Mouse (Mus musculus) gastrocnemius, postnatal 10 days (tissue): ENCODE data around the gene Nbl1. TPM values are rescaled to one million over a fixed set of nuclear protein-coding genes. Genes with fewer than 3 reads are reported as not detected.
A peak's percentile ranks its signal among the peaks of the same experiment; 100 is the strongest.

Source experiments
- DNase-seq: peaks from one replicate; pipeline ENCODE4 v3.0.0; 2021; ENCODE audit warnings: mixed read lengths
- long read RNA-seq, 2 experiments: library from polyadenylated mRNA; stranded (forward); transcript quantifications; one replicate each; pipeline ENCODE4 v2.0.0; 2021
- total RNA-seq, 2 experiments: library from RNA; stranded (reverse); gene quantifications; 2 replicates each; pipeline ENCODE4 v1.2.3; 2021

The Nbl1 gene
- total RNA-seq, result 10 to 100 TPM; 51.0 to 51.1 TPM
- long read RNA-seq, experiment 1, transcript Nbl1-201 (4 exons, 1,793 nt), result major isoform, 86 of 118 reads
- long read RNA-seq, experiment 1, partial matches to known transcripts, result 2 of 118 reads
- long read RNA-seq, experiment 1, other reads (novel, unspliced or antisense), result 30 of 118 reads
- long read RNA-seq, experiment 2, transcript Nbl1-201 (4 exons, 1,793 nt), result major isoform, 97 of 128 reads
- long read RNA-seq, experiment 2, partial matches to known transcripts, result 7 of 128 reads
- long read RNA-seq, experiment 2, other reads (novel, unspliced or antisense), result 24 of 128 reads

- peak; percentile 76 for DNase-seq
These were observed at the start of gene Nbl1 for GRCm38 (mm10) chr4:139092356-139093195. Nbl1 (minus strand) TSS chr4:139092993.

- no peak for DNase-seq
These were observed 49.0 kb upstream of the Nbl1 start for GRCm38 (mm10) chr4:139141785-139142184.

- DNase-seq, result no peak
These were observed 47.5 kb upstream of the Nbl1 start for GRCm38 (mm10) chr4:139140267-139140666.

GRCm38 (mm10) chr4:139136011-139136410 is 43.2 kb upstream of the Nbl1 start:
- DNase-seq, result no peak

GRCm38 (mm10) chr4:139133109-139133508 is 40.3 kb upstream of the Nbl1 start:
- DNase-seq, result no peak

GRCm38 (mm10) chr4:139131858-139132672 is 39.3 kb upstream of the Nbl1 start:
- no peak for DNase-seq

GRCm38 (mm10) chr4:139130701-139131549 is 38.1 kb upstream of the Nbl1 start, which contains the start of gene Minos1:
Minos1 (minus strand) TSS chr4:139131113.
- DNase-seq, result peak; percentile 97

- DNase-seq, result peak; percentile 44
These were observed 37.3 kb upstream of the Nbl1 start for GRCm38 (mm10) chr4:139129806-139130700.

- no peak for DNase-seq
These were observed 33.7 kb upstream of the Nbl1 start for GRCm38 (mm10) chr4:139126475-139126874.

GRCm38 (mm10) chr4:139124940-139125339 is 32.1 kb upstream of the Nbl1 start:
- no peak for DNase-seq

- DNase-seq, result no peak
These were observed 29.8 kb upstream of the Nbl1 start for GRCm38 (mm10) chr4:139122557-139122956.

GRCm38 (mm10) chr4:139120998-139121397 is 28.2 kb upstream of the Nbl1 start:
- no peak for DNase-seq

GRCm38 (mm10) chr4:139120281-139120814 is 27.6 kb upstream of the Nbl1 start:
- no peak for DNase-seq

- DNase-seq, result no peak
These were observed 23.7 kb upstream of the Nbl1 start for GRCm38 (mm10) chr4:139116356-139117063.

- DNase-seq, result no peak
These were observed 22.9 kb upstream of the Nbl1 start for GRCm38 (mm10) chr4:139115721-139116120.

GRCm38 (mm10) chr4:139112482-139112881 is 19.7 kb upstream of the Nbl1 start:
- DNase-seq, result no peak

- no peak for DNase-seq
These were observed 18.6 kb upstream of the Nbl1 start for GRCm38 (mm10) chr4:139111421-139111820.

GRCm38 (mm10) chr4:139110858-139111257 is 18.1 kb upstream of the Nbl1 start:
- DNase-seq, result no peak

- DNase-seq, result no peak
These were observed 12.7 kb upstream of the Nbl1 start for GRCm38 (mm10) chr4:139105453-139105852.
